Mouse (Mus musculus) cortical plate, adult 2 months (tissue): ENCODE measurements around the gene Fam213a.

Source experiments
- CTCF ChIP-seq: fragments of 200-500 bp; IDR thresholded peaks from 2 replicates; pipeline ENCODE4 v1.5.1; 2011; ENCODE audit warnings: mild to moderate bottlenecking, control low read depth, low read length; ENCODE audit not compliant: insufficient read depth; ENCODE audit errors: extremely low read depth
- POLR2A ChIP-seq: fragments of 200-500 bp; IDR thresholded peaks from 2 replicates; pipeline ENCODE4 v1.6.1; 2011; ENCODE audit warnings: mild to moderate bottlenecking, low read length, control low read depth; ENCODE audit not compliant: insufficient read depth; ENCODE audit errors: extremely low read depth

DNA sequence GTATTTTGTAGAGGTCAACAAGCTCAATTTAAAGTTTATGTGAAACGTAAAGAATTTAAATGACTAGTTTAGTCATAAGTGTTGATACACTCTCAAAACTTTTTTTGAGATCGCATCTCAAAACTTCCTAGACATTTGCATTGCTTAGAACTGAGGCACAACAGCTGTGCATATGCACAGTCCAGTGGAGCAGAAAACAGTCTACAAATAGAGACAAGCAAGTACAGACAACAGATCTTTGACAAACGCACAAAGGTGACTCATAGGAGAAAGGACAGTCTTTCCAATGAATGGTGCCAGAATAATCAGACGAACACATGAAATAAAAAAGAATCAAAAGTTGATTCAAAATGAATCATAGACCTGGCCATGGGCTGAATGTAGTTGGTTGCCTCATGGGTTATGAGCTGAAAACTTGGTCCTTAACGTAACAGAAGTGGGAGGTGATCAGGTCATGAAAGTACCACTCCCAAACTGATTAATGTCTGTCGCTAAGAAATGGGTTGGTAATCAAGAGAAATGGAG, 17.5 kb upstream of the Fam213a start:
- TF ChIP-seq CTCF, result no peak
- TF ChIP-seq POLR2A, result no peak
